Mouse (Mus musculus) midbrain, embryonic 15.5 days (tissue): Measurements from ENCODE around the gene Aoc1. TPM values are rescaled to one million over a fixed set of nuclear protein-coding genes. Genes with fewer than 3 reads are reported as not detected.
"Not testable (repeated sequence)": the region's sequence is repeated elsewhere in the genome, so short reads cannot be mapped to it uniquely, and the experiment has no call there.

Experiments used
- ATAC-seq: fragments of 200-750 bp; cut with Nextera tagmentation; replicated peaks from 2 replicates; pipeline ENCODE4 v1.8.0; 2017; ENCODE audit warnings: moderate TSS enrichment
- H3K27ac ChIP-seq: fragments of 300-500 bp; sonication (generic); 2 replicates; pipeline ENCODE4 v1.5.1; 2015; ENCODE audit warnings: mild to moderate bottlenecking, inconsistent platforms
- H3K27me3 ChIP-seq: fragments of 300-500 bp; sonication (generic); replicated peaks from 2 replicates; pipeline ENCODE4 v1.6.1; 2015; ENCODE audit warnings: inconsistent platforms
- H3K36me3 ChIP-seq: fragments of 300-500 bp; sonication (generic); replicated peaks from 2 replicates; pipeline ENCODE4 v1.6.1; 2015; ENCODE audit warnings: inconsistent platforms
- H3K4me1 ChIP-seq: fragments of 300-500 bp; sonication (generic); 2 replicates; pipeline ENCODE4 v1.6.1; 2015; ENCODE audit warnings: inconsistent platforms
- H3K4me2 ChIP-seq: fragments of 300-500 bp; sonication (generic); 2 replicates; pipeline ENCODE4 v1.6.1; 2015; ENCODE audit warnings: inconsistent platforms, mild to moderate bottlenecking, moderate library complexity
- H3K4me3 ChIP-seq: fragments of 300-500 bp; sonication (generic); 2 replicates; pipeline ENCODE4 v1.5.1; 2015; ENCODE audit warnings: mild to moderate bottlenecking, inconsistent platforms
- H3K9ac ChIP-seq: fragments of 300-500 bp; sonication (generic); 2 replicates; pipeline ENCODE4 v1.6.1; 2015; ENCODE audit warnings: mild to moderate bottlenecking, inconsistent platforms
- H3K9me3 ChIP-seq: fragments of 300-500 bp; sonication (generic); 2 replicates; pipeline ENCODE4 v1.6.1; 2016; ENCODE audit warnings: inconsistent platforms
- WGBS: fragments of 180-500 bp; shearing (Covaris S2); methylation state at CpG from one replicate; pipeline ENCODE4 v1.1.7; 2015; ENCODE audit warnings: mixed read lengths; 5-methylcytosine and 5-hydroxymethylcytosine counted together
- polyA plus RNA-seq: library from polyadenylated mRNA; unstranded; fragments of >200 nt; fragmentation: Nextera tagmentation; extraction: Ambion mirVana; gene quantifications from 2 replicates; pipeline ENCODE4 v1.2.1, GENCODE M21; 2015

Gene Aoc1
- polyA plus RNA-seq, 1 experiment from 2014 or later = not detected

DNA sequence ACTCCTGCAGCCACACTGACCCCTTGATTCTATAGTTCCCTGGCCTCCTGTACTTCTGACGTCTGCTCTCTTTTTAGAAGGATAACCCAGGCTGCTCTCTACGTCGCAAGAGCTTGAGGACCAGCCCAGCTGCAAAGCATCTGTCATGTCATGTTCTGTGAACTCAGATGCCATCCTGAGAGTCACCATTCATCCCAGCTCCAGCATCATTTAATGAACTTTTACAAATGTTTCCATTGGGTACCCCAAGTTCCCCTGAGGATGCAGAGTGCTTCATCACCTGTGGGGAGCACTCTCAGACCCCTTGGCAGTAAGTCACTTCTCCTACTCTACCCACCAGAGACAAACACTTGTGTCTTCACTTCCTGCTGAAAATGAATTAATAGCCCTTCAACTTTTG lies 8.5 kb upstream of the Aoc1 start:
- Histone ChIP-seq H3K9ac (no peak overlapping the region), H3K36me3 (no peaks in the 10 kb centered on the region), H3K4me3 (no peak overlapping the region), H3K4me2 (no peak overlapping the region), H3K27ac (no peak overlapping the region), H3K4me1 (peaks cover 17% of the 10 kb centered on the region), H3K27me3 (no peaks in the 10 kb centered on the region), H3K9me3 (no peaks in the 10 kb centered on the region)
- no peak for ATAC-seq
- 66% methylated on average over 3 of the region's 3 CpGs for WGBS

DNA sequence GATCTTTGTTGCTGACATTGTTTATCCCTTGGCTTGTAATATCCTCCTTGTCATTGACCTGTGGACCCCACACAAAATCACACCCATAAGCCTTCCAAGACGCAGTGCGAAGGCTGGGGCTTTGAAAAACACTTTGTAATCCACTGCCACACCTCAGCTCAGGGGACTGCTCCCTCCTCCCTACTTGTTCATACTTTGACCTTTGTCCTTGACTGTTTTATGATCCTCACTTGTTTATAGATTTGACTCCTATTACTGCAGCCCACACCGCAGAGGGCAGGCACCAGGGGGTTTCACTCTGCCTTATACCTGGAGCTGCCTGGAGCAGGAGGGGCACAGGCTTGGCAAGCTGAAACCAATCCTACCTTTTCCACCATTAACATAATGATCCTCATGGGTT lies 8.0 kb upstream of the Aoc1 start:
- H3K4me1 ChIP-seq = peaks cover 17% of the 10 kb centered on the region
- H3K27ac ChIP-seq = no peak overlapping the region
- no peaks in the 10 kb centered on the region for H3K9me3 ChIP-seq
- no peaks in the 10 kb centered on the region for H3K36me3 ChIP-seq
- no peak overlapping the region for H3K4me3 ChIP-seq
- ATAC-seq = no peak
- 66% methylated on average over 3 of the region's 3 CpGs for WGBS
- no peaks in the 10 kb centered on the region for H3K27me3 ChIP-seq
- H3K4me2 ChIP-seq = no peak overlapping the region
- H3K9ac ChIP-seq = no peak overlapping the region

DNA sequence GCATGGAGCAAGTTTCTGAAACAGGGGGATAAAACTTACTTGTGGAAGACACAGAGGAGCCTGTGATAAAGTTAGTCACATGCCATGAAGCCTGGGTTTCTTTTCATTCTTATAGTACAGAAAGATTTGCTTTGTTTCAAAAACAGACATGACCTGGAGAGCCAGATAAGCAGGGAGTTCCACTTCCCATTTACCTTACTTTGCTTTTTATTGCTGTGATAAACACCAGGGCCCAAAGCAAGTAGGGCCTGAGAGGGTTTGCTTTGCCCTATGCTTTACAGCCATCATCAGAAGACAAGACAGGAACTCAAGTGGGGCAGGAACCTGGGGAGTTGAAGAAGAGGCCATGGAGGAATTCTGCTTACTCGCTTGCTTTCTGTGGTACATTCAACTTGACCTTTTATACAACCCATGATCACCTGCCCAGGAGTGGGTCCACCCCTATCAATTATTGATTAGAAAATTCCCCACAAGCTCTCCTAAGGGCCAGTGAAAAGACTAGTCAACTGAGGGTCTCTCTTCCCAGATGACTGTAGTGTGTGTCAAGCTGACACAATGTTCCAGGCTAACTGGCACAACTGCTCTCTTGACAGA lies 7.4 kb upstream of the Aoc1 start:
- H3K36me3 ChIP-seq = no peaks in the 10 kb centered on the region
- ATAC-seq = no peak
- no peak overlapping the region for H3K4me2 ChIP-seq
- H3K27me3 ChIP-seq = no peaks in the 10 kb centered on the region
- 92% methylated on average over 1 of the region's 1 CpGs for WGBS
- no peaks in the 10 kb centered on the region for H3K9me3 ChIP-seq
- H3K4me3 ChIP-seq = no peak overlapping the region
- H3K27ac ChIP-seq = no peak overlapping the region
- H3K9ac ChIP-seq = no peak overlapping the region
- peaks cover 17% of the 10 kb centered on the region for H3K4me1 ChIP-seq

DNA sequence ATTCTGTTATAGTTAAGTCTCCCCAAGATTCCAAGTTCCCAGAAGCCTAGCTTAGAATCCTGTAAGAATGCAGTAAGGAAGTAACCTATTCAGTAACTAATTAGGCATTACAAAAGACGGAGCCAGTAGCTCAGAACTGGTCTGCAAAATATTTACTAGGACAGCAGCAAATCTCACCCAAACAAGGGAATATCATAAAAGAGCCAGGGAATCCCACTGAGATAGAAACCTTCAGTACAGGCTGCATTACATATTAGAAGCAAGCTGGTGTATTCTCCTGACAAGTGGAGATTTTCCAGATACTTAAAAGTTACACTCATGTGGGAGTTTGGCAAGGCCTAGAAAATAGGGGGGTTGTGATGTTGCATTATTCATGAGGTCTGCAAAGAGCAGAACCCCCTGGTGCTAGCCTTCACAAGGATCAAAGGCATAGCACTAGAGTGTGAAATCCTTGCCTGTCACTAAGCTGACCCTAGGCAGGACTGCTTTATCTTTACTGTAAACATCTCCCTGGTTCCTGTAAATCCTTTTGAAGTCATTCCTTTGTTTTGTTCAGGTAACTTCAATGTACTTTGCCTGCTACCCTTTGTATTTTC lies 6.2 kb upstream of the Aoc1 start:
- not testable (repeated sequence) for H3K4me3 ChIP-seq, H3K4me2 ChIP-seq, H3K27me3 ChIP-seq, H3K9me3 ChIP-seq, H3K36me3 ChIP-seq, ATAC-seq, H3K9ac ChIP-seq, H3K27ac ChIP-seq
- peaks cover 17% of the 10 kb centered on the region for H3K4me1 ChIP-seq
- 6% methylated on average over 1 of the region's 1 CpGs for WGBS

DNA sequence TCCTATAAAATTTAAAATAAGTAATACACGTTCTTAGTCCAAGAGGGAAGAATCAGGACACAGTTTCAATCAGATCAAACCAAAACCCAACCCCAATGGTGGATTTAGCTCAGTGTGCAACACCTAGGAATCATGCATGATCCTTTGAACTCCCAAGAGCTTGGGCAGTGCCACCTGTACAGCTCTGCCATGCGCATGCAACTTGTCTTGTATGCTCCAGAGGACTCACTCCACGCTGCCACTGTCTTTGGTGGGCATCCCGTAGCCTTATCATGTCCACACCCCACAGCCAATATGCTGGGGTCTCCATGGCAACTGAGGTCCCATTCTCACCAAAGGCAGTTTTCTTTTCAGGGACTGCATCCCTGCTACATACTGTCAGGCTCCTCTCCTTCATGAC lies 5.5 kb upstream of the Aoc1 start:
- Histone ChIP-seq H3K4me1 (peaks cover 17% of the 10 kb centered on the region), H3K4me2 (no peak overlapping the region), H3K27me3 (no peaks in the 10 kb centered on the region), H3K9me3 (no peaks in the 10 kb centered on the region), H3K36me3 (no peaks in the 10 kb centered on the region), H3K4me3 (no peak overlapping the region), H3K27ac (peak overlapping the region; percentile 22; the same call in 1 of the 2 replicates), H3K9ac (no peak overlapping the region)
- 15% methylated on average over 4 of the region's 4 CpGs for WGBS
- peak; percentile 48 for ATAC-seq

DNA sequence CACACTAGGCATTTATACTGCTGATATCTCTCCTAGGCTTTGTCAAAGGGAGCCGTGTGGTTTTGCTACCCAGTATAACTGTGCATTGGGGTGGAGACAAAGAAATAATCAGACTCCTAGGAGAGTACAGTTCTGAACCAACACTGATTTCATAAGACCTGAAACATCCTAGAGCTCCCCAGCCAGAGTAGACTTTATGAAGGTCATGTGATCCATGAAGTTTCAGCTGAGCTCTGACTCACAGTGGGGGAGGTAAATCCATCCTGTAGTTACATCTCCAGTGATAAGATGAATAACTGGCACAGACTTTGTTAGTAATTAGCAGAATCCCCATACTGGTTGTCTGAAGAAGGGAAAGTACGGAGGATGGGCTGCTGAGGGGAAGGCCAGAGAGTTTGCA lies 2.9 kb upstream of the Aoc1 start:
- Histone ChIP-seq H3K4me3 (no peak overlapping the region), H3K9ac (no peak overlapping the region), H3K4me2 (no peak overlapping the region), H3K4me1 (peaks cover 17% of the 10 kb centered on the region), H3K27ac (no peak overlapping the region), H3K9me3 (no peaks in the 10 kb centered on the region), H3K27me3 (no peaks in the 10 kb centered on the region), H3K36me3 (no peaks in the 10 kb centered on the region)
- WGBS = 85% methylated on average over 2 of the region's 2 CpGs
- ATAC-seq = no peak

DNA sequence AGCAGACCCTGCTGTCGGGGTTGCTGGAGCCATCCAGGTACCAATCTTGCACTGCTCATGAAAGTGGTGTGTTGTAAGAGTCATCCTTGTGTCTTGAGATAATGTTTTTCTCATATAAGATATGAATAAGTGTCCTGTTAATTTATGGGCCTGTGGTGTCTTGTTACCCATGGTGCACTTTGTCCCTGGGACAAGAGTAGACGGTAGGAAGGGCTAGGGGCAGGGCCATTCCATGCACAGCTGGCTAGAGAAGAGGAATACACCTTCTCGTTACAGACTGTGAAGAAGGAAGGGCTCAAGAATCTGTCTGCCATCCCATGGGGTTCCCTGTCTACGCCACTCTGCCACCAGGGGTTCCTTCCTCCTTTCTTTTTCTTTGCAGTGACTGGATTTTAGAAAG lies 1.9 kb downstream of the Aoc1 start:
- H3K4me2 ChIP-seq = no peak overlapping the region
- WGBS = 82% methylated on average over 4 of the region's 4 CpGs
- H3K4me1 ChIP-seq = no peaks in the 10 kb centered on the region
- no peaks in the 10 kb centered on the region for H3K9me3 ChIP-seq
- H3K27me3 ChIP-seq = no peaks in the 10 kb centered on the region
- H3K4me3 ChIP-seq = no peak overlapping the region
- ATAC-seq = no peak
- H3K36me3 ChIP-seq = no peaks in the 10 kb centered on the region
- no peak overlapping the region for H3K9ac ChIP-seq
- H3K27ac ChIP-seq = no peak overlapping the region

DNA sequence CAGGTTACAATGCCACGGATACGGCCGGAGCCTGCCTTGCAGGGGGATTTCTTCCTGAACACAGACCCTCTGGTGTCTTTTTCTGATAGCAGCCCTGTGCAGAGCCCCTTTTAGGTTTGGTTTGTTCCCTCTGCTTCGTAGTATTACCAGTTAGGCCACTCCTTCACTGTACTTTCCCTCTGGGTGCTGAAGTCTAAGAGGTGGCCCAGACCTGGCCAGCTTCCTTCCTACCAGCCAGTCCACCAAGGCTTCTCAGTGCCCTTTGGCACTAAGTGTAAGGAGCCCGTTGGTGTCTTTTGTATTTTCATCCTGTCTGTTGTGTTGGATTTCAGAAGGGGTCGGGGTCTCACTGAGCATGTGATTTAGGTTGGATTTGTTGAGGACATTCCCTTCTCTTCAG lies 2.8 kb downstream of the Aoc1 start:
- H3K36me3 ChIP-seq = no peaks in the 10 kb centered on the region
- no peaks in the 10 kb centered on the region for H3K27me3 ChIP-seq
- ATAC-seq = no peak
- H3K4me1 ChIP-seq = no peaks in the 10 kb centered on the region
- H3K4me3 ChIP-seq = no peak overlapping the region
- WGBS = 81% methylated on average over 6 of the region's 6 CpGs
- H3K4me2 ChIP-seq = no peak overlapping the region
- no peaks in the 10 kb centered on the region for H3K9me3 ChIP-seq
- H3K9ac ChIP-seq = no peak overlapping the region
- no peak overlapping the region for H3K27ac ChIP-seq

DNA sequence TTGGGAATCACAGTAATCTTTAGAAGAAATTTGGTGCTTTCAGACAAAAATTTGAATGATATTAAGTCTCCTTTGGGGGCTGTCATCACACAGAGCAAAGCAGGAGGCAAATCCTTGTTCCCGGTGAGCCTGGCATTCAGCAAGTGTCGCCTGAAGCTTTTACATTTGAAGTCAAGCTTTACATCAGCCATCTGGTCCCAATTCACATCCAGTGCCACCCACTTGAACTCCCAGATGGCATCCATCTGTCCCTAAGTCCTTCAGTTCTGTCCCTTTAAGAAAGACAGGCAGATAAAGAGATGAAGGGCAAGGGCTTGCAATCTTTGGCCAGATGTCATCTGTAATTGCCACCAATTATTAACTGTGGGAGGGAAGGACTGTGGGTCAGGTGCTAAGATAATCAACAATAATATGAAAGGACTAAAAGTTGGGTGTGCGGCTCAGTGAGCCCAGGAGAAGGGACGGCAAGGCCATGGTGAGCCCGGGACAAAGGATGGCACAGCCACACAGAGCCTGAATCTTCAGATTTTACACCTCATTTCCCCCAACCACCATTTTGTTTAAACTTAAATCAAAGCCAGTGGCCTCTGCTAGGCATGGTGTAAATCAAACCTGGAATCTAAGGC lies 3.9 kb downstream of the Aoc1 start:
- H3K27me3 ChIP-seq = no peaks in the 10 kb centered on the region
- no peak for ATAC-seq
- no peak overlapping the region for H3K4me3 ChIP-seq
- no peak overlapping the region for H3K9ac ChIP-seq
- WGBS = 47% methylated on average over 5 of the region's 5 CpGs
- no peaks in the 10 kb centered on the region for H3K4me1 ChIP-seq
- no peak overlapping the region for H3K27ac ChIP-seq
- H3K4me2 ChIP-seq = no peak overlapping the region
- no peaks in the 10 kb centered on the region for H3K36me3 ChIP-seq
- no peaks in the 10 kb centered on the region for H3K9me3 ChIP-seq

DNA sequence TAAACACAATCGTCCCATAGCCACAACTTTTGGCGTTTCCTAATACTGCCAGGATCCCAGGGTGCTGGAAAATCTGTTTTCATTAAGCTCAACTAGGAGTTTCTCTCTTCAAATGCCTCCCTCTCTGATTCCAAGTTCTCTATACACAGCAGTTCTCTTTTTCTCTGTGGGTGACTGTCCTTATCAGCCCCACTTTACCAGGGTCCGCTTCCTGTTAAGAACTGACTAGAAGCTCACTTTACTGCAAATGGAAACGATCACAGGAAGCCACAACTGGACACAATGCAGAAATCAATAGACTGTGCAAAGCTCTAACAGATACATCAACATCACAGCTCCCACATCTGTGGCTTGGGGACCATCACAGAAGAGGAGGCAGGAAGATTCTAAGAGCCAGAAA lies 21.5 kb downstream of the Aoc1 start:
- Histone ChIP-seq H3K36me3 (no peaks in the 10 kb centered on the region), H3K9ac (no peak overlapping the region), H3K27me3 (no peaks in the 10 kb centered on the region), H3K4me1 (no peaks in the 10 kb centered on the region), H3K4me3 (no peak overlapping the region), H3K27ac (no peak overlapping the region), H3K9me3 (no peaks in the 10 kb centered on the region), H3K4me2 (no peak overlapping the region)
- 74% methylated on average over 4 of the region's 4 CpGs for WGBS
- no peak for ATAC-seq

DNA sequence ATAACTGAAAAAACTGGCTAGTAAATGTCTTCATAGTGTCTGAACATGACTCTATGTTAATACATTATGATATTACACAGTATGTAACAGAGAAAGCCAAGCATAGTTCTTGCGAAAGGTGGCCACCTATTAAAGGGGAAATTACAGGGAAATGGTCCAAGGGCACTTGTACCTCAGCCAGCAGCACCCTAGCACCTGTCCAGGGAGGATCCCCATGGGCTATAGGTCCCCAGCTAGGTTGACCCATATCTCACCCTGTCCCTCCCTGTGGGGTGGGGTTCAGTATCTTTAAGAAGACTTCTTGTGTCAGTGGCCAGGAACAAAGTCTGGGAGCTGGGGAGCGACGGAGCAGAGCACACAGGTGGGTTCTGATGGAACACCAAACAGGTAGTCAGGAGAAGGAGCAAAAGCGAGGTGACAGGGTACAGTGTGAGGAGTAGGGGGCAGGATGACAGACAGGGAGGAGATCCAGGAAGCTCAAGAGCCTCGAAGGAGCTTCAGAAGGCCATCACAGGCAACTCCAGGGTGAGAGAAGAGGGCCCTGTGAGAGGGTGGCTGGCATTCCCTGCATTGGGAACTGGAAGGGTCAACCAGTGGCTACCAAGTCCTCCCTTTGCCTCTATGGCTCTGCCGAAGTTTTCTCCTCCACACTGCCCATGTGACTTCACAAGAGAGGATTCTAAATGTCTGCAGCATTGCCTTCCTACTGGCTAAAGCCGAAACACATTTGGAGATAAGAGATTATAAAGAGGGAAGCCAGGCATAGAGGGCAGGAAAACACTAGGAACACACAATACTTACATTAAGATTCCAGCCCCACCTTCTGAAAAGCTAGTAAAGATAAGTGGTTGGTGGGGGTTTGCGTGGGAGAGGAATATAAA lies 22.5 kb downstream of the Aoc1 start:
- no peak for ATAC-seq
- no peaks in the 10 kb centered on the region for H3K4me1 ChIP-seq
- no peaks in the 10 kb centered on the region for H3K36me3 ChIP-seq
- no peak overlapping the region for H3K27ac ChIP-seq
- no peaks in the 10 kb centered on the region for H3K9me3 ChIP-seq
- no peaks in the 10 kb centered on the region for H3K27me3 ChIP-seq
- no peak overlapping the region for H3K4me3 ChIP-seq
- no peak overlapping the region for H3K9ac ChIP-seq
- H3K4me2 ChIP-seq = no peak overlapping the region
- WGBS = 91% methylated on average over 8 of the region's 8 CpGs

DNA sequence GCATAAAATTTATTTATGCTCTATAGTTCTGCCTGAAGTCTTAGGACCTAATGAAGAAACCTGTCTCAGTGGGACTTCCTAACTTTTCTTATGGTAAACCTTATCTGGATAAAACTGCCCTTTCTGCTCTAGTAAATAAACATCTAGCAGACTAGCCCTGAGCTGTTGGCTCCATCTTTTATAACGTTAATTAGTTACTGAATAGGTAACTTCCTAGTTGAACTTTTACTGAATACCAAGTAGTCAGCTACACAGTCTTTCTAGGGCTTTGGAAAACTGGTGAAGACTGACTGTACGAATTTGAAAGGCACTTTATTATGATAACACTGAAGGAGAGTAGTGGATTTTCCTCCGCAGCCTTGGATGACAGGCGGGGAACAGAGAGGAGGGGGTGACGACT lies 23.2 kb downstream of the Aoc1 start:
- Histone ChIP-seq H3K9ac (no peak overlapping the region), H3K9me3 (no peaks in the 10 kb centered on the region), H3K27me3 (no peaks in the 10 kb centered on the region), H3K4me1 (no peaks in the 10 kb centered on the region), H3K27ac (no peak overlapping the region), H3K36me3 (no peaks in the 10 kb centered on the region), H3K4me2 (no peak overlapping the region), H3K4me3 (no peak overlapping the region)
- ATAC-seq = no peak
- WGBS = 82% methylated on average over 5 of the region's 5 CpGs
